Mouse (Mus musculus): Measurements from ENCODE around the gene Tacc3. TPM values are rescaled to one million over a fixed set of nuclear protein-coding genes. Genes with fewer than 3 reads are reported as not detected.
A peak's percentile ranks its signal among the peaks of the same experiment; 100 is the strongest.

The Tacc3 gene
- polyA plus RNA-seq, 1 experiment = 185 TPM

DNA sequence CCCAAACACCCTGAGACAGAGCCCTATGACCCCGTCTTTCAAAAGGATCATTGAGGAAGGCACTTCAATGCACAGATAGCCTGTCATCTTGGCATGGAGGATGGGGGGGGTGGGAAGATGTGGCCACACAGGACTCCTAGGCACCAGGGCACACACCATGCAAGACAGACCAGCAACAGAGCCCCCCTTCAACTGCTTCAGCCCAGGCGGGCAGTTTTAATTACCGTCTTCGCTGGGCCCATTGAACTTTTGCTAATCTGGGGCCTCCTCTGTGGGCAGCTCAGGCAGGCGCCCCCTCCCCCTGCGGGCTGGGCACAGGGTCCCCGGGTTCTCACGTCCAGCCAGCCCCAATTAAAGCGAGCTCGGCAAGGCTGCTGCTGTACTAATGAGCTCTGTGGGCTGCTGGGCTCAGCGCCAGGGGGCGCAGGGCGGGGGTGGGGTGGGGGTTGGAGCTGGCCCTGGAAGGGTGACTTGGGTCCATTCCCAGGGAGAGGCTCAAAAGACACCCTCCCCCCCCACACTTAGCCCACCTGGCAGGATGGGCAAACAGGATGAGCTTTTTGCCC, 40.1 kb downstream of the Tacc3 start:
- Histone ChIP-seq H3K9ac (ENCODE audit: low read depth, poor library complexity, severe bottlenecking) (no peak overlapping the region), H3K4me1 (ENCODE audit: control insufficient read depth, insufficient read depth, low read length) (peaks cover 3% of the 10 kb centered on the region), H3K27ac (ENCODE audit: insufficient read depth, low read length) (no peak overlapping the region), H3K36me3 (ENCODE audit: control insufficient read depth, insufficient read depth, low read length, poor library complexity, severe bottlenecking) (no peaks in the 10 kb centered on the region), H3K4me3 (ENCODE audit: low read depth, low read length) (no peak overlapping the region), H3K27me3 (ENCODE audit: control insufficient read depth, insufficient read depth, low read length, poor library complexity, severe bottlenecking) (no peaks in the 10 kb centered on the region), H3K9me3 (replicated peaks; ENCODE audit: control insufficient read depth, insufficient read depth, low read length, poor library complexity, severe bottlenecking) (0 out of 2 replicates have a peak, but pooled peaks cover 4% of the 10 kb centered on the region)
- TF ChIP-seq CTCF (IDR thresholded peaks at IDR 0.05; ENCODE audit: low read depth, low read length) (no peak), POLR2A (IDR thresholded peaks at IDR 0.05; ENCODE audit: insufficient read depth, low read length) (no peak), EP300 (IDR thresholded peaks at IDR 0.05; ENCODE audit: insufficient read depth, low read depth, low read length) (no peak)

DNA sequence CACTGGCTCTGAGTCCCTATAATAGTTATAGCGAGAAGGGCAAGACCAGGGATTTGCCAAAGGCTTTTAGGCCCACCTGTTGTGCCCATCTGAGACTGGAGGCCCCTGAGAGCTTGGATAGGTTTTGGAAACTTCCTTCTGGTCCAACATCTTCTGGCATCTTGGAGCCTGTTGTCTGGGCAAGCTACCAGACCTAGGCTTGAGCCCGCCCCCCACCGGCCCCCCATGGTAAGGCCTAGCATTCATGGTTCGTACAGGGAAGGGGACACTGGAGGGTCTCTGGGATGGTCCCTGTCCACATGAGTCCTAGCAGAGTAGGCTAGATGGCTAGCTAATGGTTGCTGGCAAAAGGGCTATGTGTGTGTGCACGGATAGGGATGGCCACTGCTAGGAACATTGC, 40.7 kb downstream of the Tacc3 start:
- 0 out of 2 replicates have a peak, but pooled peaks cover 4% of the 10 kb centered on the region for H3K9me3 ChIP-seq (replicated peaks; ENCODE audit: control insufficient read depth, insufficient read depth, low read length, poor library complexity, severe bottlenecking)
- no peak overlapping the region for H3K9ac ChIP-seq (ENCODE audit: low read depth, poor library complexity, severe bottlenecking)
- no peak overlapping the region for H3K4me3 ChIP-seq (ENCODE audit: low read depth, low read length)
- TF ChIP-seq CTCF (IDR thresholded peaks at IDR 0.05; ENCODE audit: low read depth, low read length) (no peak), EP300 (IDR thresholded peaks at IDR 0.05; ENCODE audit: insufficient read depth, low read depth, low read length) (no peak), POLR2A (IDR thresholded peaks at IDR 0.05; ENCODE audit: insufficient read depth, low read length) (no peak)
- H3K27me3 ChIP-seq (ENCODE audit: control insufficient read depth, insufficient read depth, low read length, poor library complexity, severe bottlenecking) = no peaks in the 10 kb centered on the region
- no peak overlapping the region for H3K27ac ChIP-seq (ENCODE audit: insufficient read depth, low read length)
- H3K36me3 ChIP-seq (ENCODE audit: control insufficient read depth, insufficient read depth, low read length, poor library complexity, severe bottlenecking) = no peaks in the 10 kb centered on the region
- H3K4me1 ChIP-seq (ENCODE audit: control insufficient read depth, insufficient read depth, low read length) = peaks cover 3% of the 10 kb centered on the region

DNA sequence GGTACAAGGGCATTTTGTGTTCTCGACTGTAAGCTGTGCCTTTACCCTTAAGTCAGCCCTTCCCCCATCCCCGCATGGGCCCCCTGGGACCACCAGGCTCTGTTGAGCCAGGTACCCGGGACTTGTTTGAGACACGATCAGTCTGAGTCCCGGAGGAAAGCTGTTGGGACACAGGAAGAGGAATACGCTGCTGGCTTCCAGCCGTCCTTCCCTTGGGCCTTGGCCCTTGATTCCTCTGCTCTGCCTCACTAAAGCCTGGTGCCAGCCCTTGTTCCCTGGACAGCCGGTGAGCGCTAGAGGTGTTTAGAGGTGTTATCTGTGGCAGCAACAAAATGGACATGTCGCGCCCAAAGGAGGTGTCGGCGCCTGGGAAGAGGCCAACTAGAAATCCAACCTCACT, 42.1 kb downstream of the Tacc3 start:
- 0 out of 2 replicates have a peak, but pooled peaks cover 4% of the 10 kb centered on the region for H3K9me3 ChIP-seq (replicated peaks; ENCODE audit: control insufficient read depth, insufficient read depth, low read length, poor library complexity, severe bottlenecking)
- no peak overlapping the region for H3K9ac ChIP-seq (ENCODE audit: low read depth, poor library complexity, severe bottlenecking)
- H3K4me1 ChIP-seq (ENCODE audit: control insufficient read depth, insufficient read depth, low read length) = peaks cover 6% of the 10 kb centered on the region
- no peak overlapping the region for H3K4me3 ChIP-seq (ENCODE audit: low read depth, low read length)
- no peak for TF ChIP-seq POLR2A (IDR thresholded peaks at IDR 0.05; ENCODE audit: insufficient read depth, low read length)
- H3K27ac ChIP-seq (ENCODE audit: insufficient read depth, low read length) = no peak overlapping the region
- no peaks in the 10 kb centered on the region for H3K36me3 ChIP-seq (ENCODE audit: control insufficient read depth, insufficient read depth, low read length, poor library complexity, severe bottlenecking)
- no peaks in the 10 kb centered on the region for H3K27me3 ChIP-seq (ENCODE audit: control insufficient read depth, insufficient read depth, low read length, poor library complexity, severe bottlenecking)

DNA sequence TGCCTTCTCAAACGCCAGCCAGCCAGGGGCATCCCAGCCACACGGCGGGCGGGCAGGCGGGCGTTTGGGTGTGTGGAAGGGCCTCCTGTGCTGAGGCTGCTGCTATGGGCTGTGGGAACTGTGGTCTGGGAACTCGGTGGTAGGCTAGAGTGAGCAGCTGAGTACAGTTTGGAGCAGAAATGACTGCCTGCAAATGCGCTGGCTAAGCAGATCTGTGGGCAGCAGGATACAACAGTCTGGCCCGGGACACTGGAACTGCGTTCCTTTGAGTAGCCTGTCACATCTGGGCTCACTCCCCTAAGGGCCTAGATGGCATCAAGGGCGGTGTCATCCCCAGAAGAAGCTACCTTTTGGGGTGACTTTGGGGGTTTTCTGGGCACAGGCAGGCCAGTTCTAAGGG, 43.9 kb downstream of the Tacc3 start:
- peaks cover 10% of the 10 kb centered on the region for H3K4me1 ChIP-seq (ENCODE audit: control insufficient read depth, insufficient read depth, low read length)
- H3K9ac ChIP-seq (ENCODE audit: low read depth, poor library complexity, severe bottlenecking) = no peak overlapping the region
- no peak for TF ChIP-seq EP300 (IDR thresholded peaks at IDR 0.05; ENCODE audit: insufficient read depth, low read depth, low read length)
- no peak for TF ChIP-seq CTCF (IDR thresholded peaks at IDR 0.05; ENCODE audit: low read depth, low read length)
- TF ChIP-seq POLR2A (IDR thresholded peaks at IDR 0.05; ENCODE audit: insufficient read depth, low read length) = no peak
- no peak overlapping the region for H3K27ac ChIP-seq (ENCODE audit: insufficient read depth, low read length)
- H3K27me3 ChIP-seq (ENCODE audit: control insufficient read depth, insufficient read depth, low read length, poor library complexity, severe bottlenecking) = no peaks in the 10 kb centered on the region
- peak overlapping the region; percentile 29; the same call in 1 of the 2 replicates for H3K4me3 ChIP-seq (ENCODE audit: low read depth, low read length)
- no peaks in the 10 kb centered on the region for H3K36me3 ChIP-seq (ENCODE audit: control insufficient read depth, insufficient read depth, low read length, poor library complexity, severe bottlenecking)
- no peaks in the 10 kb centered on the region for H3K9me3 ChIP-seq (replicated peaks; ENCODE audit: control insufficient read depth, insufficient read depth, low read length, poor library complexity, severe bottlenecking)

DNA sequence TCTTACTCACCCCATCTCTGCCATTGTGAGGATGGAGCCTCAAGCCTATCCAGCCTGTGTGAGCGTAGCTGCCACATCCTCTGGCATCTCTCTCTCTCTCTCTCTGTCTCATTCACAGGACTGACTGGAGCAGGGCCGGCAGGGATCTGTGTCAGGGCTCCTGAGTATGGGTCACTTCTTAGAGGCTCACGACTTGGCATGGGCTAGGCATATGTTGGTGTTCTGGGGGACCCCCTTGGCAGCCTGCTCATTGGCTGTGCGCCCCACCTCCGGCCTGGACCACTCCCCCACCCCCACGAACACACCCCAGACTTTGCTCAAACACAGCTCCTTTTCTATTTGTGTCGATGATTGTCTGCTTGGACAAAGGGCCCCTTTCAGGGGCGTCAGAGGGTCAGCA, 46.1 kb downstream of the Tacc3 start:
- Histone ChIP-seq H3K4me1 (ENCODE audit: control insufficient read depth, insufficient read depth, low read length) (peaks cover 10% of the 10 kb centered on the region), H3K27ac (ENCODE audit: insufficient read depth, low read length) (no peak overlapping the region), H3K27me3 (ENCODE audit: control insufficient read depth, insufficient read depth, low read length, poor library complexity, severe bottlenecking) (no peaks in the 10 kb centered on the region), H3K9ac (ENCODE audit: low read depth, poor library complexity, severe bottlenecking) (no peak overlapping the region), H3K4me3 (ENCODE audit: low read depth, low read length) (no peak overlapping the region), H3K36me3 (ENCODE audit: control insufficient read depth, insufficient read depth, low read length, poor library complexity, severe bottlenecking) (no peaks in the 10 kb centered on the region), H3K9me3 (replicated peaks; ENCODE audit: control insufficient read depth, insufficient read depth, low read length, poor library complexity, severe bottlenecking) (no peaks in the 10 kb centered on the region)
- no peak for TF ChIP-seq EP300 (IDR thresholded peaks at IDR 0.05; ENCODE audit: insufficient read depth, low read depth, low read length)
- no peak for TF ChIP-seq POLR2A (IDR thresholded peaks at IDR 0.05; ENCODE audit: insufficient read depth, low read length)
- TF ChIP-seq CTCF (IDR thresholded peaks at IDR 0.05; ENCODE audit: low read depth, low read length) = no peak

DNA sequence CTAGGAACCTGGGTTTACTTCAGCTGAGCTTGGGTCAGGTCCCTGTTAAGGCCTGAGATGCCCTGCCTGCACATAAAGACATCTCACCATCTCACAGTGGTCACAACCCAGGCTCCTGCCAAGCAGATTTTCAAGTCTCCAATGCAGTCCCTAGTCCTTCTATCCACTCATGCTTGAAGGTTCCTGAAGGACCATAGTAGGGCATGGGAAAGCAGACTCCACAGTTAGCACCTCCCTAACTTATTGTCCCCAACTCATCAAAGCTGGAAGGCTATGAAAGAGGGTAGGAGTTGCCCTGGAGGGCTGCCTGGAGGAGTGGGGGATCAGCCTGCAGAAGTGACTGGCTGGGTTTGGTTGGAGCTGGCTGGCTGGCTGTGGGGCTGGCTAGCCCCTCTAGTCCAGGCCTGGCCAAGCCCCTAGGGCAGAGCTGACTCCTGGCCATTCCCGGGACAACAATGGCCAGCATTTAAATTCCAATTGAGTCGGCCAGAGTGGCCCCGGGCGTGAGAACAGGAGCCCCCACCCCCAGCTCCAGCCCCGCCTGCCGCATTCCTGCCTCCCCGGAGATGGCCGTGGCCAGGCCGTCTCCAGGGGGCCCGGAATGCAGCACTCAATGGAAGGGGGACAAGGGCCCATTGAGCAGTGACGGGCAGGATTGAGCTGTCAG, 47.1 kb downstream of the Tacc3 start:
- H3K36me3 ChIP-seq (ENCODE audit: control insufficient read depth, insufficient read depth, low read length, poor library complexity, severe bottlenecking) = no peaks in the 10 kb centered on the region
- peaks cover 10% of the 10 kb centered on the region for H3K4me1 ChIP-seq (ENCODE audit: control insufficient read depth, insufficient read depth, low read length)
- no peak overlapping the region for H3K27ac ChIP-seq (ENCODE audit: insufficient read depth, low read length)
- H3K27me3 ChIP-seq (ENCODE audit: control insufficient read depth, insufficient read depth, low read length, poor library complexity, severe bottlenecking) = no peaks in the 10 kb centered on the region
- no peaks in the 10 kb centered on the region for H3K9me3 ChIP-seq (replicated peaks; ENCODE audit: control insufficient read depth, insufficient read depth, low read length, poor library complexity, severe bottlenecking)
- H3K4me3 ChIP-seq (ENCODE audit: low read depth, low read length) = no peak overlapping the region
- no peak overlapping the region for H3K9ac ChIP-seq (ENCODE audit: low read depth, poor library complexity, severe bottlenecking)
- TF ChIP-seq POLR2A (IDR thresholded peaks at IDR 0.05; ENCODE audit: insufficient read depth, low read length) = no peak
- peak; percentile 75 for TF ChIP-seq EP300 (IDR thresholded peaks at IDR 0.05; ENCODE audit: insufficient read depth, low read depth, low read length)
- TF ChIP-seq CTCF (IDR thresholded peaks at IDR 0.05; ENCODE audit: low read depth, low read length) = no peak

All from ES-Bruce4 (cell line).